Mouse (Mus musculus) megakaryocyte, adult 5-6 weeks (primary cell): ENCODE measurements at regions not wholly inside any gene's neighbourhood (a gene's known extent, or its start where the extent isn't known, plus 50 kb on each side); places are given as distances from the start of the nearest gene placed in this dataset.

Source experiments
- ATAC-seq: 2 replicates; pipeline ENCODE4 v1.8.0; 2016; ENCODE audit warnings: mild to moderate bottlenecking, inconsistent platforms; ENCODE audit not compliant: poor library complexity, severe bottlenecking

GRCm38 (mm10) chr8:103482033-103482720, 619.2 kb upstream of the Cdh5 start:
- ATAC-seq: no peak

- ATAC-seq: no peak
Measured at GRCm38 (mm10) chr8:103485441-103485840, 616.0 kb upstream of the Cdh5 start.

- ATAC-seq: no peak
Measured at GRCm38 (mm10) chr8:103489411-103489810, 612.0 kb upstream of the Cdh5 start.

GRCm38 (mm10) chr8:103492914-103493517, 608.4 kb upstream of the Cdh5 start:
- ATAC-seq: no peak

- no peak for ATAC-seq
Measured at GRCm38 (mm10) chr8:103493932-103494493, 607.4 kb upstream of the Cdh5 start.

- no peak for ATAC-seq
Measured at GRCm38 (mm10) chr8:103494670-103495069, 606.8 kb upstream of the Cdh5 start.

GRCm38 (mm10) chr8:103501328-103501727, 600.1 kb upstream of the Cdh5 start:
- ATAC-seq: no peak

- ATAC-seq: no peak
Measured at GRCm38 (mm10) chr8:103502991-103503767, 598.2 kb upstream of the Cdh5 start.

- no peak for ATAC-seq
Measured at GRCm38 (mm10) chr8:103506334-103506733, 595.1 kb upstream of the Cdh5 start.

GRCm38 (mm10) chr8:103507068-103507467, 594.4 kb upstream of the Cdh5 start:
- no peak for ATAC-seq

- ATAC-seq: no peak
Measured at GRCm38 (mm10) chr8:103520141-103520866, 581.1 kb upstream of the Cdh5 start.

GRCm38 (mm10) chr8:103530903-103531302, 570.5 kb upstream of the Cdh5 start:
- no peak for ATAC-seq

GRCm38 (mm10) chr8:103534971-103535370, 566.5 kb upstream of the Cdh5 start:
- no peak for ATAC-seq

- ATAC-seq: no peak
Measured at GRCm38 (mm10) chr8:103536856-103537255, 564.6 kb upstream of the Cdh5 start.

- no peak for ATAC-seq
Measured at GRCm38 (mm10) chr8:103541954-103542353, 559.5 kb upstream of the Cdh5 start.

- no peak for ATAC-seq
Measured at GRCm38 (mm10) chr8:103551916-103552535, 549.4 kb upstream of the Cdh5 start.

GRCm38 (mm10) chr8:103561606-103562005, 539.8 kb upstream of the Cdh5 start:
- ATAC-seq: no peak

- ATAC-seq: no peak
Measured at GRCm38 (mm10) chr8:103570864-103571425, 530.5 kb upstream of the Cdh5 start.

GRCm38 (mm10) chr8:103577147-103577546, 524.3 kb upstream of the Cdh5 start:
- no peak for ATAC-seq

- ATAC-seq: no peak
Measured at GRCm38 (mm10) chr8:103578006-103578405, 523.4 kb upstream of the Cdh5 start.
